Mouse (Mus musculus): Measurements from ENCODE around the gene Fam173a. TPM values are rescaled to one million over a fixed set of nuclear protein-coding genes. Genes with fewer than 3 reads are reported as not detected.
"Not testable (repeated sequence)": the region's sequence is repeated elsewhere in the genome, so short reads cannot be mapped to it uniquely, and the experiment has no call there.

Gene Fam173a
- polyA plus RNA-seq, 1 experiment = 114 TPM

DNA sequence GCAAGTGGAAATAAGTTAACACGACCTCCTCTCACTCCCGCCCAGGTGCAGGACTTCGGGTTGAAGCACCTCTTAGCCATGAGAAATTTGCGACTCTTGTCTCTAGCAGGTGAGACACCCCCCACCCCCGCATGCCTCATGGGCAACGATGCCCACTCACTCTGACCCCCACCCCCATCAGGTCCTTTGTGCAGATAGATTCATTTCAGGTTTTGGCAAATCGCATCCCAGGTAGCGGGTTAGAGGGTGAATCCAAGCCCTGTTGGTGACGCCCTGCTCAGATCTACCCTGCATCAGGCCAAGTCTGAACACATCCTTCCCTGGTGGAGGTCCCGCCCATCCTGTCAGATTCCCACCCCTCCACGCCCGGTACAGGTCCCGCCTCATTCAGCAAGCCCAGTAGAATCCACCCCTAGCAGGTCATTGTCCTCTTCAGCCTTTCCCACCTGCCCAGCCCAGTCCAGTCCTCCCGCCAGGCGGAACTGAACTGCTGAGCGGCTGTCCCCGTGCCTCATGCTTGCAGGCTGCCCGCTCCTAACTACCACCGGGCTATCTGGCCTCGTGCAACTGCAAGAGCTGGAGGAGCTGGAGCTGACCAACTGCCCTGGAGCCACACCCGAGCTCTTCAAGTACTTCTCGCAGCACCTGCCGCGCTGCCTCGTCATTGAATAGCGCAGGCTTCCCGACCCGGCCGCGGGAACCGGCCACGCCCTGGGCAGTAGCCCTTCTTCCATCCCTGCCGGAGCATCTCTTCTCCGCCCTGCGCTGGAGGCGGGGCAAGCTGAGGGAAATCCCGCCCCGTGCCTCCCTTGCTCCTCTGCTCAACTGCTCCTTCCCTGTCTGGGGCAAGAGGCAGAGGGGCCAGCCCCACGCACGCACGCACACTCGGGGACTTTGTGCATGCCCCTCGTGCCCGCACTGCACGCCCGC, 26.4 kb upstream of the Fam173a start:
- 7% methylated on average over 46 of the region's 46 CpGs for WGBS
- DNase-seq = peak; percentile 3

GRCm38 (mm10) chr17:25817662-25818061, 25.0 kb upstream of the Fam173a start:
- WGBS = 79% methylated on average over 11 of the region's 11 CpGs
- TF ChIP-seq POLR2A (IDR thresholded peaks at IDR 0.05; ENCODE audit: borderline replicate concordance, extremely low read depth, low read depth, low read length) (no peak), CTCF (IDR thresholded peaks at IDR 0.05; ENCODE audit: insufficient read depth, low read length) (no peak)
- no peak overlapping the region for H3K4me3 ChIP-seq (replicated peaks; ENCODE audit: extremely low read depth, low read depth, low read length)
- H3K4me1 ChIP-seq (ENCODE audit: control insufficient read depth, insufficient read depth, low read length) = no peaks in the 10 kb centered on the region
- no peak for DNase-seq

More for the DNA sequence above, 26.4 kb upstream of the Fam173a start:
- Histone ChIP-seq H3K4me1 (ENCODE audit: control insufficient read depth, insufficient read depth, low read length) (peaks cover 2% of the 10 kb centered on the region; the same call in 1 of the 2 replicates), H3K4me3 (replicated peaks; ENCODE audit: extremely low read depth, low read depth, low read length) (no peak overlapping the region)
- TF ChIP-seq CTCF (IDR thresholded peaks at IDR 0.05; ENCODE audit: insufficient read depth, low read length) (no peak), POLR2A (IDR thresholded peaks at IDR 0.05; ENCODE audit: borderline replicate concordance, extremely low read depth, low read depth, low read length) (no peak)

- TF ChIP-seq CTCF (IDR thresholded peaks at IDR 0.05; ENCODE audit: insufficient read depth, low read length) (peak; percentile 55), POLR2A (IDR thresholded peaks at IDR 0.05; ENCODE audit: borderline replicate concordance, extremely low read depth, low read depth, low read length) (no peak)
- H3K4me1 ChIP-seq (ENCODE audit: control insufficient read depth, insufficient read depth, low read length) = no peaks in the 10 kb centered on the region; the same call in 1 of the 2 replicates
- no peak overlapping the region for H3K4me3 ChIP-seq (replicated peaks; ENCODE audit: extremely low read depth, low read depth, low read length)
- 2% methylated on average over 20 of the region's 20 CpGs for WGBS
- peak; percentile 66 for DNase-seq
Observed at GRCm38 (mm10) chr17:25813471-25813870, 20.8 kb upstream of the Fam173a start.

DNA sequence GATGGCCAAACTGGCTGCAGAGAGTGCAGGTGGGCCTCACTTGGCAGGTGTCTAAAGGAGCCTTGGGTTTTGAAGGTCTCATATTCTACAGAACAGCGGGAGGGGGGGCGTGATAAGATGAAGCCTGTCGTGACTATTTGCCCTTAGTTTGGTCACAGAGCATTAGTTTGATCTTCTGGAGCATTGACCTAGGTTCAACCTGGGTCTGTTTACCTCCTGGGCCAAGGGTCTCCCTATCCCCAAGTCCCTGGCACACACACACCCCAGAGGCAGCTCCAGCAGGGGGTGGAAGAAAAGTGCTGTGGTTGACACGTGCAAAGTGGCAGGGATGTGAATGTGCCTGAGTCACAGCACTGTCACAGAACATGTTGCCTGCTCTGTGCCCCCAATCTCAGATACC, 18.2 kb upstream of the Fam173a start:
- WGBS = 66% methylated on average over 4 of the region's 4 CpGs
- Histone ChIP-seq H3K4me3 (replicated peaks; ENCODE audit: extremely low read depth, low read depth, low read length) (no peak overlapping the region), H3K4me1 (ENCODE audit: control insufficient read depth, insufficient read depth, low read length) (no peaks in the 10 kb centered on the region; the same call in 1 of the 2 replicates)
- no peak for DNase-seq
- TF ChIP-seq CTCF (IDR thresholded peaks at IDR 0.05; ENCODE audit: insufficient read depth, low read length) = no peak

DNA sequence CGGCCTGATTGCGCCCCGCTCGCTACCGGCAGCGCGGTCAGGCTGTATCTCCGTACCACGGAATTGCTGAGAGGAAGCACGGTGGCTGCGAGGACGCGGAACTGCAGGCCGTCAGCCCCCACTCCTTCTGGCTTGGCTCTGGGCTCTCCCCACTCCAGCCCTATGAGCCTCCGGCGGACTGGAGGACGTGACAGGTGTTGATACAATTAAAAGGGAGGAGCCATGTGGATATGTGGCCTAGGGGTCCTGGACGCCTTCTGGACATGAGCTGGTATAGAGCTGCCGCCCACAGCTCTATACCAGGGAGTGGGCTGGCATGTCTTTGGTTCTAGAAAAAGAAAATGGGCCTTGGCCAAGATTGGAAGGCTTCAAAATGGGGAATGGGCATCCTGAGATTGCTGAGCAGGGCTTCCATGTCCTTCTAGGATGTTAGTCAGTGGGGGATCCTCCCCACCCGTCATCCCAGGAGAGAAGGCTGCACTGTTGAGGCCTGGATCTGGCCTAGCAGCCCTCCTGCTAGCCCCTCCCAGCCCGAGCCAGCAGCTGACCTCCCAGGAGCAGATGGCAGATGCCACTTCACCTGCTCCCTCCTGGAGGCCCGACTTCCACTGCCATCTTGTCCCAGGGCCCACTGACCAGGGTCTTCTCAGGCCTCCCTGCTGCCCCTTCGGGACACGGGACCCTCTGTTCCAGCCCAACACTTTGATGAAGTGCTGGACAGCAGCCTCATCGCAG, 17.1 kb upstream of the Fam173a start:
- no peak for DNase-seq
- Histone ChIP-seq H3K4me1 (ENCODE audit: control insufficient read depth, insufficient read depth, low read length) (no peaks in the 10 kb centered on the region; the same call in 1 of the 2 replicates), H3K4me3 (replicated peaks; ENCODE audit: extremely low read depth, low read depth, low read length) (peak overlapping the region; percentile 49)
- TF ChIP-seq POLR2A (IDR thresholded peaks at IDR 0.05; ENCODE audit: borderline replicate concordance, extremely low read depth, low read depth, low read length) = no peak
- no peak for TF ChIP-seq CTCF (IDR thresholded peaks at IDR 0.05; ENCODE audit: insufficient read depth, low read length)
- 10% methylated on average over 25 of the region's 25 CpGs for WGBS

DNA sequence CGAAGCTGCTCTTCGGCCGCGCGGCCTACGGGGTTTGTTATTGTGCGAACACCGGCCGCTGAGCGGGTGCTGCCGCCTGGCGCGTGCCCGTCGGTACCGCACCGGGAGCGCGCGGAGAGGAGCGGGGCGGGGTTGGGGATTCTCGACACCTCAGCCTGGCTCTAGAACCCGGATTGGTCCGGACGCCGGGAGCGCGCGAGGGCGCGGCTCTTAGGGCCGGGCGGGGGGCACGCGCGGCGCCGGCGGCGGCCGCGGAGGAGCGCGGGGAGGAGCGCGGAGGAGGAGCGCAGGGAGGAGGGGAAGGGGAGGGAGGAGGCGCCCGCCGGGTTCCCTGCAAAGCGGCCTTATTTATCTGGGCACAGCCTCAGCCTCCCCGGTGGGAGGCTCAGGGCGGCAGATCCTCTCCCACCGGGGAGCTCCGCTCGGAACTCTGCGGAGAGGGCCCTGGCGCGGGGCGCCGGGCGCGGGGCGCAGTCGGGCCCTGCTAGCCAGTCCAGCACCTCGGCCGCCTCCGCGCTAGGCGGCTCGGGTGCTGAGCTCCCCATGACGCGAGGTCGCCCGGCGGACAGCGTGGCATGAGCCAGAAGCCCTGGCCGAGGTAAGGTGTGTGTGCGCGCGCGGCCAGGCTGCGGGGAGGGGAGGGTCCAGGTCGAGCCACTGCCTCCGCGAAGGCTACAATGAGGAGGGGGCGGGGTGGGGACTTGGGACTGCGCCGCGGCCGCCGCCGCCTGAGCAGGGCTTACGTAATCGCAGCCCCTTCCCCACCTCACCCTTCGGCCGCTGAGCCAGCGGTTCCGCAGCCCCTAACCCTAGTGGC, 16.3 kb upstream of the Fam173a start, which contains the start of gene Fbxl16:
Gene Fbxl16, plus strand, starts transcription at position 297 of the 817 bp plus-strand sequence.
- H3K4me3 ChIP-seq (replicated peaks; ENCODE audit: extremely low read depth, low read depth, low read length) = peak within 1 kb of the TSS; percentile 58
- 1% methylated on average over 86 of the region's 100 CpGs for WGBS
- DNase-seq = peak; percentile 54
- no peaks in the 10 kb centered on the region; the same call in 1 of the 2 replicates for H3K4me1 ChIP-seq (ENCODE audit: control insufficient read depth, insufficient read depth, low read length)
- no peak for TF ChIP-seq CTCF (IDR thresholded peaks at IDR 0.05; ENCODE audit: insufficient read depth, low read length)
- no peak for TF ChIP-seq POLR2A (IDR thresholded peaks at IDR 0.05; ENCODE audit: borderline replicate concordance, extremely low read depth, low read depth, low read length)

DNA sequence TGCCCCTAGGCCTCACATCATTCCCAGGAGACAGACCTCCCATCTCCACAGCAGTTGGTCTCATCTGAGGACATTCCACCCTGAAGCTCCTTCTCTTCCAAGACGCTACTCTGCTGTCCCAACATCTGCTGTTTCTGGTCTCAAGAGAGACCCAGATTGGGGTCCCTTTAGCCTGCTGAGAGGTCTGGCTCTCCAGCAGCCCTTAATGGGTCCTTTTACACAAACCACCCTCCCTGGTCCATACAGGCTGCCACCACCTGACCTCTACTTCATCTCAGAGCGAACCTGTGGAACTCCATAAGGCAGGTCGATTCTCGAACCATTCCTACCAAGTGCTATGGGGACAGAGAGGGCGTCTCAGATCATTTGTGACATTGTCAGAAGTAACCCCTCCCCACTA, 15.3 kb upstream of the Fam173a start:
- no peaks in the 10 kb centered on the region; the same call in 1 of the 2 replicates for H3K4me1 ChIP-seq (ENCODE audit: control insufficient read depth, insufficient read depth, low read length)
- no peak for TF ChIP-seq POLR2A (IDR thresholded peaks at IDR 0.05; ENCODE audit: borderline replicate concordance, extremely low read depth, low read depth, low read length)
- TF ChIP-seq CTCF (IDR thresholded peaks at IDR 0.05; ENCODE audit: insufficient read depth, low read length) = no peak
- no peak overlapping the region for H3K4me3 ChIP-seq (replicated peaks; ENCODE audit: extremely low read depth, low read depth, low read length)
- 37% methylated on average over 5 of the region's 5 CpGs for WGBS
- DNase-seq = no peak

DNA sequence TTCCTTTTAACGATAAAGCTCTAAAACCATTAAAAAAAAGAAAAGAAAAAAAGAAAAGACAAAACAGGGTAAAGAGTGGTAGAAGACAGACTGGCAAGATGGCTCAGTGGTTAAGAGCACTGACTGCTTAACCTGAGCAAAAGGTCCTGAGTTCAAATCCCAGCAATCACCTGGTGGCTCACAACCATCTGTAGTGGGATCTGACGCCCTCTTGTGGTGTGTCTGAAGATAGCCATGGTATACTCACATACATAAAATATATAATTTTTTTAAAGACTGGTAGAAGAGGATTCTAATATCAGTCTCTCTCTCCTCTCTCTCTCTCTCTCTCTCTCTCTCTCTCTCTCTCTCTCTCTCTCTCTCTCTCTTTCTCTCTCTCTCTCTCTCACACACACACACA, 14.8 kb upstream of the Fam173a start:
- not testable (repeated sequence) for DNase-seq; H3K4me1 ChIP-seq (ENCODE audit: control insufficient read depth, insufficient read depth, low read length); H3K4me3 ChIP-seq (replicated peaks; ENCODE audit: extremely low read depth, low read depth, low read length)
- WGBS = 40% methylated on average over 2 of the region's 2 CpGs

GRCm38 (mm10) chr17:25806507-25806906, 13.8 kb upstream of the Fam173a start:
- no peak for DNase-seq
- no peak overlapping the region for H3K4me3 ChIP-seq (replicated peaks; ENCODE audit: extremely low read depth, low read depth, low read length)
- no peak for TF ChIP-seq CTCF (IDR thresholded peaks at IDR 0.05; ENCODE audit: insufficient read depth, low read length)
- TF ChIP-seq POLR2A (IDR thresholded peaks at IDR 0.05; ENCODE audit: borderline replicate concordance, extremely low read depth, low read depth, low read length) = no peak
- H3K4me1 ChIP-seq (ENCODE audit: control insufficient read depth, insufficient read depth, low read length) = no peaks in the 10 kb centered on the region; the same call in 1 of the 2 replicates
- 77% methylated on average over 4 of the region's 4 CpGs for WGBS
